Mouse (Mus musculus): ENCODE data around the gene Olfr1508.
"Not testable (repeated sequence)": the region's sequence is repeated elsewhere in the genome, so short reads cannot be mapped to it uniquely, and the experiment has no call there.

Olfr1508 gene

DNA sequence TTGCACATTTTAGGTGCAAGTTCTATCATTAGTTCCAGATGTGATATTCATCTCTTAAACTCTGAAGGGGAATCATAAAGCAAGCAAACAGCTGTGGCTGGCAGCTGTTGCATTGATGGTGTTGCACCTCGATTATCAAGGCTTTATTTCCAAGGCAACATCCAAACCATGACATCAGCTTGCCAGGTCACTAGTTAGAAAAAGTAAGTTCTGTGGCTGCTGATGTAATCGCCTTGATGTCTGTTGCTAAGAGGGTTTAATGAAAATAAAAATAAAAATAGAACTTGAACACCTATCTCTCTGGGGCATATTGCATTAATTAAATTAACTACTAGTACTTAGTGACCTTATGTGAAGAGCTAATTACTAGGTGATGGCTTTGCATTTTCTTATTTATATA, at the start of gene Olfr1508:
Gene Olfr1508, minus strand, starts transcription at position 101 of the 400 bp plus-strand sequence.
- DNase-seq: no peak

DNA sequence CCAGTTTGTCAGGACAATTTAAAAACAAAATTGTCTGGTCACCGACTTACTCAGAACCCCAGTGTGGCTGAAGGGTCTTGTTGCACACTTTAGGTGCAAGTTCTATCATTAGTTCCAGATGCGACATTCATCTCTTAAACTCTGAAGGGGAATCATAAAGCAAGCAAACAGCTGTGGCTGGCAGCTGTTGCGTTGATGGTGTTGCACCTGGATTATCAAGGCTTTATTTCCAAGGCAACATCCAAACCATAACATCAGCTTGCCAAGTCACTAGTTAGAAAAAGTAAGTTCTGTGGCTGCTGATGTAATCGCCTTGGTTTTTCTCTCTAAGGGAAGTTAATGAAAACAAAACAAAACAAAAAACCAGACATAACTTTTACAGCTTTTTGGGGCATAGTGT, 28.2 kb upstream of the Olfr1508 start, which contains the start of gene Olfr1507:
Gene Olfr1507, minus strand, starts transcription at position 234 of the 400 bp plus-strand sequence.
- DNase-seq: no peak

DNA sequence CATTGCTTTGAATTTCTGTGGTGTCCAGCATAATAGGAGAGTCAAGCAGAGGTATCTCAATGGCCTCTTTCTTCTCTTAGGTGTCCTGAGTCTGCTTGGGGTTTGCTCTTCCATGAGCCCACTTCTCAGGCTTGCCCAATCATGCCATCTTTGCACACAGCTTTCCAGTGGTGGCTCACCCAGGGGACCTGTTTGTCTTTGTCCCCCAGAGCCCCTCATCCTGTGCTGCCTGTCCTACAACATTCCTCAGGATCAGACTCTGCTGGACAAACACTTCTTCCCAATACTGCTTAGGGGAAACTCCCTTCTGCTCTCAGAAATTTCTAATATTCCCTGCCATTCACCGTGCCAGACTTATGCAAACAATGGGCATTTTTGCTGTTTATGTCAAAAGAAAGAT, 1.6 kb downstream of the Olfr1508 start:
- no peak for DNase-seq

DNA sequence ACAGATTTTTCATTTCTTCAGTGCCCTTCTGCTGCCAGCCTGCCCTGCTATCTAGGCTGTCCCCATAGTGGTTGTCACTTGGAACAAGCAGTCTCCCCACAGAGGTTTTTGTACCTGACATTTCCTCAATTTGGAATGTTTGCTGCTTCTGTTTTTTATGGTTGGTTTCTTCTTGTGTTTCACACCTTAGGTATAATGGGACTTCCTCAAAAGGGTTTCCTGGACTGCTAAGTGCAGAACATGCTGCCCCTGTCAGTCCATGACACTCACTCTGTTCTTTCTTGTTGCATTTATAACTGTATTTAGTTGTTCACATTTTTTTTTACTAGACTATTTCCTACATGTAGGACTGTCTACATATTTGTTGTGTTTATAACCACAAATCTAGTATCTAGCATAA, 5.4 kb downstream of the Olfr1508 start:
- DNase-seq: no peak

DNA sequence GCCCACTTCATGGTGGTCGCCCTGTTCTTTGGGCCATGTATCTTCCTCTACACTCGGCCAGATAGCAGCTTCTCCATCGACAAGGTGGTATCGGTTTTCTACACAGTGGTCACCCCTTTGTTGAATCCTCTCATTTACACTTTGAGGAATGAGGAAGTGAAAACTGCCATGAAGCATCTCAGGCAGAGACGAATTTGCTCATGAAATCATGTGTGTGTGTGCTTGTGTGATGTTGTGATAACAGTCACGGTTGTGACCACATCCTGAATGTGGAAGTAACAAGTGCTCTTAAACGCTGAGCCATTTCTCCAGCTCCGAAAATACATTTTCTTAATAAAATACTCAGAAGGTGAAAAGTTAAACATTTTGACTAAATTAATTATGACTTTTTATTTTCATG, 16.2 kb downstream of the Olfr1508 start:
- no peak for DNase-seq

DNA sequence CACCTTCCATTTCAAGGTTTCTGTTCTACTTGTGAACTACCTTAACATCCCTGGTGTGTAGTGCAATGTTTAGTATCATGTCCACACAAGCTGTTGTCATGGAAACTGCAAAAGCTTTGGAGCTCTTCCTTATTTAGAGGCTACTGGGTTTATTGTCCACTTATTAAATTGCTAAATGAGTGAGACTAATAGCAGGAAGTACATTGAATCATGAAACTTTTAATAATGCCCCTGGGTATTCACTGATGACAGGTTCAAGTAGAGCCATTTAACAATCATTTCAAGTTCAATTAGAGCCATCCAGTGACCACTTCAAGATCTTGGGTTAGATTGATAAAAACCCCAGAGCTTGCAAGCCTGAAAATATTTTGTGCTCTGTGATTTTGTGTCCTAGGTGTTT, 24.6 kb downstream of the Olfr1508 start, which contains the start of gene Olfr1509:
Gene Olfr1509, plus strand, starts transcription at position 301 of the 400 bp plus-strand sequence.
- DNase-seq: no peak

DNA sequence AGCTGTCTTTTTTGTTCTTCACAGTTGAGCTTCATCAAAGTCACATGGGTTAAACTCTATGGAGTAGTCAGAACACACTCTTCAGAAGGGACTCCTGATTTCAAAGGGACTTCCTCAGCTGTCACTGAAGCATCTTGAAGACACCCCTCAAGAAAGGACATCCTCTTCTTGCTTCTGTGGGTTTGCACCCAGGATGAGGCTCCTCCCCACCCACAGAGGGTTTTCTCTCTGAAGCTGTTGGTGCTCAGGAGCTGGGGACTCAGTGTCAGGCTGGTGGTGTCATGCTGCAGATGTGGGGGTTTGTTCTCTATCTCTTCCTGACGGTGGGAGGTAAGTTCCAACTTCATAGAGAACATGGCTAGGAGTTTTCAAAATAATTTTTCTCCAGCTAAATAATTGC, 39.6 kb downstream of the Olfr1508 start:
- no peak for DNase-seq

DNA sequence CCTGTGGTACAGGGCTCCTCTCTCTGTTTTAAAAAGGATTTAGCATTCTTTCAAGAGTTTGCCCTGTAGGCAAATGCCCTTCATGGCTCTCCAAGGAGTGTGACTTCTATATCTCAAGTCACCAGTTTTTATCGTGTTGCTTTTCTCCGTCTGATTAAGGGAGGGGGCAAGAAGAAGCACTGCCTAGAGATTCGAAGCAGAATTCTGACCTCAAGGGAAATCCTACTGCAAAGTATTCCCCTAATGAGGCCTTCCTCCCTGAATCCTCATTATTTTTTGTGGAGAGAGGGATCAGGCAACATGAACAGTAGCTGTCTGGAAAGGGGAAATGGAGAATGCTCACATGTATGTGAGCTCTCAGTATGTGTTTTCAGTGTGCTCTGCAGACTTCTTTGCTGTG, 53.0 kb downstream of the Olfr1508 start, which contains the start of gene Olfr1510:
Gene Olfr1510, minus strand, starts transcription at position 101 of the 400 bp plus-strand sequence.
- DNase-seq: no peak

DNA sequence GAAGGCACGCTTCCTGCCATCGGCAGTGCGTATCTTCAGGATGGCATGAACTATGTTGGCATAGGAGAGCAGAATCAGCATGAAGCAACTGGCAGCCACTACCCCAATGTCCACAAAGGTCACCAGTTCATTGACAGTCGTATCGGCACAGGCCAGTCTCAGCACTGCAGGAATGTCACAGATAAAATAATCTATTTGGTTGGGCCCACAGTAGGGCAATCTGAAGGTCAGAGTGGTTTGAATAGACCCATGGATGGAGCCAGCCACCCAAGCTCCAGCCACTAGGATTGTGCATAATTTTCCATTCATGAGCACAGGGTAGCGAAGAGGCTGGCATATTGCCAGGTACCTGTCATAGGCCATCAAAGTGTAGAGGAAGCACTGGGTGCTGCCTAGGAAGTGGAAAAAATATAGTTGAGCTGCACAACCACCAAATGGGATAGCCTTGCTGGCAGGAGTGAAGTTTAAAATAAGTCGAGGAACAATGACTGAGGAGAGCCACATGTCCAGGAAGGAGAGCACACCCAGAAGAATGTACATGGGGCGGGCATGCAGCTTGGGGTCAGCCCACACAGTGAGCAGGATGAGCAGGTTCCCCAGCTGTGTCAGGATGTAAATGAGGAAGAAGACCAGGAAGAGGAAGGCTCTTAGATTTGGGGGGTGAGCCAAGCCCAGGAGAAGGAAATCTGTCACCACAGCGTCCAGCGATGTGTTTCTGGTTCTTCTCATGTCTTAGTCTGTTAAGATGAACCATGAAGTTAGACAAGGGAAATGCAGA, 57.0 kb downstream of the Olfr1508 start:
- not testable (repeated sequence) for DNase-seq

Data from cerebellum, adult 9-10 months (tissue).